Mouse (Mus musculus): ENCODE measurements at regions not wholly inside any gene's neighbourhood (a gene's known extent, or its start where the extent isn't known, plus 50 kb on each side); places are given as distances from the start of the nearest gene placed in this dataset.

GRCm38 (mm10) chr4:105658581-105658980, 131.1 kb upstream of the Gm12728 start:
- no peaks in the 10 kb centered on the region for H3K9me3 ChIP-seq (replicated peaks; ENCODE audit: control insufficient read depth, insufficient read depth, low read length, poor library complexity, severe bottlenecking)
- H3K27ac ChIP-seq (ENCODE audit: insufficient read depth, low read length): no peak overlapping the region
- TF ChIP-seq EP300 (IDR thresholded peaks at IDR 0.05; ENCODE audit: insufficient read depth, low read depth, low read length) (no peak), CTCF (IDR thresholded peaks at IDR 0.05; ENCODE audit: low read depth, low read length) (no peak), POLR2A (IDR thresholded peaks at IDR 0.05; ENCODE audit: insufficient read depth, low read length) (no peak)

GRCm38 (mm10) chr4:105676690-105677089, 113.0 kb upstream of the Gm12728 start:
- Histone ChIP-seq H3K36me3 (ENCODE audit: control insufficient read depth, insufficient read depth, low read length, poor library complexity, severe bottlenecking) (no peaks in the 10 kb centered on the region), H3K27ac (ENCODE audit: insufficient read depth, low read length) (no peak overlapping the region), H3K27me3 (ENCODE audit: control insufficient read depth, insufficient read depth, low read length, poor library complexity, severe bottlenecking) (no peaks in the 10 kb centered on the region), H3K4me1 (ENCODE audit: control insufficient read depth, insufficient read depth, low read length) (no peaks in the 10 kb centered on the region), H3K9me3 (replicated peaks; ENCODE audit: control insufficient read depth, insufficient read depth, low read length, poor library complexity, severe bottlenecking) (peaks cover 3% of the 10 kb centered on the region), H3K9ac (ENCODE audit: low read depth, poor library complexity, severe bottlenecking) (no peak overlapping the region), H3K4me3 (ENCODE audit: low read depth, low read length) (no peak overlapping the region)
- TF ChIP-seq POLR2A (IDR thresholded peaks at IDR 0.05; ENCODE audit: insufficient read depth, low read length): no peak
- TF ChIP-seq CTCF (IDR thresholded peaks at IDR 0.05; ENCODE audit: low read depth, low read length): no peak
- no peak for TF ChIP-seq EP300 (IDR thresholded peaks at IDR 0.05; ENCODE audit: insufficient read depth, low read depth, low read length)

More at GRCm38 (mm10) chr4:105658581-105658980, 131.1 kb upstream of the Gm12728 start:
- H3K36me3 ChIP-seq (ENCODE audit: control insufficient read depth, insufficient read depth, low read length, poor library complexity, severe bottlenecking): no peaks in the 10 kb centered on the region
- no peaks in the 10 kb centered on the region for H3K27me3 ChIP-seq (ENCODE audit: control insufficient read depth, insufficient read depth, low read length, poor library complexity, severe bottlenecking)
- H3K4me1 ChIP-seq (ENCODE audit: control insufficient read depth, insufficient read depth, low read length): no peaks in the 10 kb centered on the region
- H3K9ac ChIP-seq (ENCODE audit: low read depth, poor library complexity, severe bottlenecking): no peak overlapping the region
- no peak overlapping the region for H3K4me3 ChIP-seq (ENCODE audit: low read depth, low read length)

- H3K4me3 ChIP-seq (ENCODE audit: low read depth, low read length): no peak overlapping the region
- H3K27me3 ChIP-seq (ENCODE audit: control insufficient read depth, insufficient read depth, low read length, poor library complexity, severe bottlenecking): no peaks in the 10 kb centered on the region
- H3K4me1 ChIP-seq (ENCODE audit: control insufficient read depth, insufficient read depth, low read length): peaks cover 3% of the 10 kb centered on the region
- H3K36me3 ChIP-seq (ENCODE audit: control insufficient read depth, insufficient read depth, low read length, poor library complexity, severe bottlenecking): no peaks in the 10 kb centered on the region
- H3K9me3 ChIP-seq (replicated peaks; ENCODE audit: control insufficient read depth, insufficient read depth, low read length, poor library complexity, severe bottlenecking): 0 out of 2 replicates have a peak, but pooled peaks cover 3% of the 10 kb centered on the region
- H3K27ac ChIP-seq (ENCODE audit: insufficient read depth, low read length): no peak overlapping the region
- no peak overlapping the region for H3K9ac ChIP-seq (ENCODE audit: low read depth, poor library complexity, severe bottlenecking)
- TF ChIP-seq EP300 (IDR thresholded peaks at IDR 0.05; ENCODE audit: insufficient read depth, low read depth, low read length) (no peak), POLR2A (IDR thresholded peaks at IDR 0.05; ENCODE audit: insufficient read depth, low read length) (no peak), CTCF (IDR thresholded peaks at IDR 0.05; ENCODE audit: low read depth, low read length) (no peak)
These were observed 99.0 kb upstream of the Gm12728 start for GRCm38 (mm10) chr4:105690716-105691115.

DNA sequence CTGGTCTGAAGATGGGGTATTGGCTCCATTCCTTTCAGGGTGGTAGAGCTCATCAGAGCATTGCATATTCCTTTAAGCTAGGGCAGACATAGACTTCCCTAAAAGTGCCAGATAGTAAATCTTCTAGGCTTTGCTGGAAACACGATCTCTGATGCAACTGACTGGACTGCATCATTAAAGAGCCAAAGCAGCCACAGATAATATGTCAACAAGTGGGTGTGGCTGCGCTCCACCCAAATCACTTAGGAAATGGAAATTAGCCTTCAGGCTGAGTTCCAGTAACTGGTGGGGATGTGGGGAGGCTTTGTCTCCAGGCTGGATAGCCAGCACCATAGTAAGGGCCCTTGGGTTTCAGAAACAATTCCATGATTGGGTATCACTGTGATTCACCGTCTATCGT, 97.3 kb upstream of the Gm12728 start:
- H3K9ac ChIP-seq (ENCODE audit: low read depth, poor library complexity, severe bottlenecking): no peak overlapping the region
- H3K4me1 ChIP-seq (ENCODE audit: control insufficient read depth, insufficient read depth, low read length): peaks cover 3% of the 10 kb centered on the region
- no peaks in the 10 kb centered on the region for H3K36me3 ChIP-seq (ENCODE audit: control insufficient read depth, insufficient read depth, low read length, poor library complexity, severe bottlenecking)
- TF ChIP-seq CTCF (IDR thresholded peaks at IDR 0.05; ENCODE audit: low read depth, low read length) (no peak), POLR2A (IDR thresholded peaks at IDR 0.05; ENCODE audit: insufficient read depth, low read length) (no peak), EP300 (IDR thresholded peaks at IDR 0.05; ENCODE audit: insufficient read depth, low read depth, low read length) (peak; percentile 60; the same call in 1 of the 2 replicates)
- H3K4me3 ChIP-seq (ENCODE audit: low read depth, low read length): no peak overlapping the region
- H3K9me3 ChIP-seq (replicated peaks; ENCODE audit: control insufficient read depth, insufficient read depth, low read length, poor library complexity, severe bottlenecking): 0 out of 2 replicates have a peak, but pooled peaks cover 3% of the 10 kb centered on the region
- H3K27ac ChIP-seq (ENCODE audit: insufficient read depth, low read length): 0 out of 2 replicates have a peak overlapping the region, but pooled peaks have one; percentile 1
- H3K27me3 ChIP-seq (ENCODE audit: control insufficient read depth, insufficient read depth, low read length, poor library complexity, severe bottlenecking): no peaks in the 10 kb centered on the region

- Histone ChIP-seq H3K27me3 (ENCODE audit: control insufficient read depth, insufficient read depth, low read length, poor library complexity, severe bottlenecking) (no peaks in the 10 kb centered on the region), H3K9me3 (replicated peaks; ENCODE audit: control insufficient read depth, insufficient read depth, low read length, poor library complexity, severe bottlenecking) (no peaks in the 10 kb centered on the region), H3K9ac (ENCODE audit: low read depth, poor library complexity, severe bottlenecking) (no peak overlapping the region), H3K27ac (ENCODE audit: insufficient read depth, low read length) (no peak overlapping the region), H3K4me3 (ENCODE audit: low read depth, low read length) (no peak overlapping the region), H3K4me1 (ENCODE audit: control insufficient read depth, insufficient read depth, low read length) (peaks cover 3% of the 10 kb centered on the region), H3K36me3 (ENCODE audit: control insufficient read depth, insufficient read depth, low read length, poor library complexity, severe bottlenecking) (no peaks in the 10 kb centered on the region)
- TF ChIP-seq POLR2A (IDR thresholded peaks at IDR 0.05; ENCODE audit: insufficient read depth, low read length) (no peak), EP300 (IDR thresholded peaks at IDR 0.05; ENCODE audit: insufficient read depth, low read depth, low read length) (no peak), CTCF (IDR thresholded peaks at IDR 0.05; ENCODE audit: low read depth, low read length) (no peak)
These were observed 93.8 kb upstream of the Gm12728 start for GRCm38 (mm10) chr4:105695895-105696294.

DNA sequence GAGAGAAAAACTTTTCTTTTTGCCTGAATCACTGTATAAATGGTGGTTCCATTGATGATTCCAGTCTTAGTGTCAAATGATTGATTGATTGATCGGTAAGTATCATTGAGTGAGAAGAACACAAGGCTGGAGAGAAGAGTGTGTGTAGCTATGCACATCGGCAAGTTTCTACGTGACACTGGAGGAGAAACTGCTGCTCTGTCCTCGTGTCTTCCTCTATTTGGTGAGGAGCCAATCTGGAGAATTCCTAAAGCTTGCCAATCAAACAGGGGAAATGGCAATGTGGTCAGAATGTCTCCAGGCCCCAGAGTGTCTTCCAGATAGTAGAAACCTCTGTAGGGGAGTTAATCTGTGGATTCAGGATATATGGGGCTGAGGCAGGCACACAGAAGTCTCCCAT, 92.5 kb upstream of the Gm12728 start:
- Histone ChIP-seq H3K4me3 (ENCODE audit: low read depth, low read length) (no peak overlapping the region), H3K4me1 (ENCODE audit: control insufficient read depth, insufficient read depth, low read length) (peaks cover 3% of the 10 kb centered on the region), H3K27ac (ENCODE audit: insufficient read depth, low read length) (no peak overlapping the region), H3K9ac (ENCODE audit: low read depth, poor library complexity, severe bottlenecking) (no peak overlapping the region), H3K36me3 (ENCODE audit: control insufficient read depth, insufficient read depth, low read length, poor library complexity, severe bottlenecking) (no peaks in the 10 kb centered on the region), H3K27me3 (ENCODE audit: control insufficient read depth, insufficient read depth, low read length, poor library complexity, severe bottlenecking) (no peaks in the 10 kb centered on the region), H3K9me3 (replicated peaks; ENCODE audit: control insufficient read depth, insufficient read depth, low read length, poor library complexity, severe bottlenecking) (no peaks in the 10 kb centered on the region)
- TF ChIP-seq POLR2A (IDR thresholded peaks at IDR 0.05; ENCODE audit: insufficient read depth, low read length) (no peak), EP300 (IDR thresholded peaks at IDR 0.05; ENCODE audit: insufficient read depth, low read depth, low read length) (no peak), CTCF (IDR thresholded peaks at IDR 0.05; ENCODE audit: low read depth, low read length) (no peak)

Measured in ES-Bruce4 (cell line).